Mouse (Mus musculus) myocyte (in vitro differentiated cells): Measurements from ENCODE around the gene Sbk2. TPM values are rescaled to one million over a fixed set of nuclear protein-coding genes. Genes with fewer than 3 reads are reported as not detected.

Experiments used
- H3K27me3 ChIP-seq: one replicate; pipeline ENCODE4 v1.6.1; 2011; ENCODE audit not compliant: control insufficient read depth, insufficient read depth, insufficient read length
- H3K36me3 ChIP-seq: one replicate; pipeline ENCODE4 v1.6.1; 2011; ENCODE audit not compliant: control insufficient read depth, insufficient read depth
- H3K4me2 ChIP-seq: one replicate; pipeline ENCODE4 v1.6.1; 2011; ENCODE audit warnings: low read depth, control low read depth
- H3K4me3 ChIP-seq: one replicate; pipeline ENCODE4 v1.5.1; 2011; ENCODE audit warnings: mild to moderate bottlenecking, control low read depth, moderate library complexity
- H3K79me2 ChIP-seq: one replicate; pipeline ENCODE4 v1.6.1; 2011; ENCODE audit not compliant: control insufficient read depth, insufficient read depth
- H3ac ChIP-seq: one replicate; pipeline ENCODE4 v1.6.1; 2011; ENCODE audit not compliant: control insufficient read depth, insufficient read length
- CEBPB ChIP-seq: IDR thresholded peaks from 2 replicates; pipeline ENCODE4 v1.6.1; 2011; ENCODE audit warnings: mild to moderate bottlenecking, moderate library complexity; ENCODE audit not compliant: poor library complexity, insufficient read depth, severe bottlenecking
- E2F4 ChIP-seq: IDR thresholded peaks from one replicate; pipeline ENCODE4 v1.6.1; 2011; ENCODE audit warnings: mild to moderate bottlenecking, control low read depth, moderate library complexity; ENCODE audit not compliant: insufficient read depth
- MAX ChIP-seq: IDR thresholded peaks from one replicate; pipeline ENCODE4 v1.6.1; 2011; ENCODE audit warnings: low read depth, mild to moderate bottlenecking, control low read depth
- MYOD1 ChIP-seq, 3 experiments: IDR thresholded peaks; one replicate each; pipeline ENCODE4 v1.6.1; 2011; ENCODE audit warnings: control low read depth in 2 of 3, low read depth in 2 of 3, mild to moderate bottlenecking in 2 of 3, moderate library complexity in 1 of 3; ENCODE audit not compliant: insufficient read length in 2 of 3, control insufficient read depth in 1 of 3
- MYOG ChIP-seq, 3 experiments: IDR thresholded peaks; one replicate each; pipeline ENCODE4 v1.6.1; 2011; ENCODE audit warnings: control low read depth in 2 of 3, low read depth in 2 of 3, mild to moderate bottlenecking in 2 of 3; ENCODE audit not compliant: insufficient read length in 2 of 3, control insufficient read depth in 1 of 3, insufficient read depth in 1 of 3
- POLR2A ChIP-seq: IDR thresholded peaks from one replicate; pipeline ENCODE4 v1.6.1; 2011; ENCODE audit warnings: low read depth, mild to moderate bottlenecking, control low read depth, moderate library complexity; ENCODE audit not compliant: insufficient read length
- POLR2AphosphoS2 ChIP-seq: IDR thresholded peaks from one replicate; pipeline ENCODE4 v1.6.1; 2011; ENCODE audit warnings: low read depth, control low read depth; ENCODE audit not compliant: insufficient read length
- REST ChIP-seq: IDR thresholded peaks from one replicate; pipeline ENCODE4 v1.6.1; 2011; ENCODE audit warnings: mild to moderate bottlenecking, control low read depth, moderate library complexity; ENCODE audit not compliant: insufficient read depth, insufficient read length
- SRF ChIP-seq: IDR thresholded peaks from one replicate; pipeline ENCODE4 v1.6.1; 2011; ENCODE audit warnings: low read depth; ENCODE audit not compliant: control insufficient read depth, insufficient read length
- TCF12 ChIP-seq: IDR thresholded peaks from one replicate; pipeline ENCODE4 v1.6.1; 2011; ENCODE audit warnings: mild to moderate bottlenecking, control low read depth; ENCODE audit not compliant: poor library complexity, insufficient read depth, severe bottlenecking
- TCF3 ChIP-seq: IDR thresholded peaks from one replicate; pipeline ENCODE4 v1.6.1; 2011; ENCODE audit warnings: low read depth, control low read depth; ENCODE audit not compliant: insufficient read length
- USF1 ChIP-seq: IDR thresholded peaks from one replicate; pipeline ENCODE4 v1.6.1; 2011; ENCODE audit warnings: low read depth, mild to moderate bottlenecking, control low read depth, moderate library complexity
- polyA plus RNA-seq: library from polyadenylated mRNA; unstranded; fragments of >200 nt; fragmentation: generic; extraction: Trizol; gene quantifications from one replicate; pipeline ENCODE4 v1.2.1, GENCODE M21; 2012; ENCODE audit warnings: missing spikeins

The Sbk2 gene
- polyA plus RNA-seq, 1 experiment: 7.1 TPM

GRCm38 (mm10) chr7:4950561-4951342, 13.5 kb downstream of the Sbk2 start:
- TF ChIP-seq POLR2A: no peak
- TF ChIP-seq MAX: no peak
- no peak for TF ChIP-seq TCF12
- no peak for TF ChIP-seq E2F4
- TF ChIP-seq USF1: peak; percentile 58
- TF ChIP-seq SRF: no peak
- Histone ChIP-seq H3K4me3 (no peak overlapping the region), H3K4me2 (peak overlapping the region; percentile 21), H3K27me3 (peaks cover 9% of the 10 kb centered on the region), H3K79me2 (no peaks in the 10 kb centered on the region), H3K36me3 (no peaks in the 10 kb centered on the region), H3ac (no peak overlapping the region)

- Histone ChIP-seq H3K79me2 (no peaks in the 10 kb centered on the region), H3K4me3 (no peak overlapping the region), H3K4me2 (no peak overlapping the region), H3K27me3 (peaks cover 6% of the 10 kb centered on the region), H3K36me3 (no peaks in the 10 kb centered on the region), H3ac (no peak overlapping the region)
- TF ChIP-seq POLR2A: no peak
- no peak for TF ChIP-seq REST
- no peak for TF ChIP-seq TCF3
- TF ChIP-seq POLR2AphosphoS2: no peak
- no peak for TF ChIP-seq CEBPB
- TF ChIP-seq MYOG (IDR thresholded peaks at IDR 0.05; ENCODE audit: control insufficient read depth in 1 of 3, insufficient read depth in 1 of 3, insufficient read length in 2 of 3, low read depth in 2 of 3): no peak
- no peak for TF ChIP-seq MYOD1 (IDR thresholded peaks at IDR 0.05; ENCODE audit: control insufficient read depth in 1 of 3, insufficient read length in 2 of 3, low read depth in 2 of 3)
- no peak for TF ChIP-seq E2F4
- no peak for TF ChIP-seq TCF12
- no peak for TF ChIP-seq SRF
- TF ChIP-seq USF1: no peak
- no peak for TF ChIP-seq MAX
These were observed 15.8 kb downstream of the Sbk2 start for GRCm38 (mm10) chr7:4948386-4948785.

- no peaks in the 10 kb centered on the region for H3K79me2 ChIP-seq
- no peak overlapping the region for H3ac ChIP-seq
- no peak overlapping the region for H3K4me3 ChIP-seq
- TF ChIP-seq E2F4 (no peak), MYOD1 (IDR thresholded peaks at IDR 0.05; ENCODE audit: control insufficient read depth in 1 of 3, insufficient read length in 2 of 3, low read depth in 2 of 3) (peak in 1 of 3 experiments; percentile 81), MYOG (IDR thresholded peaks at IDR 0.05; ENCODE audit: control insufficient read depth in 1 of 3, insufficient read depth in 1 of 3, insufficient read length in 2 of 3, low read depth in 2 of 3) (peak; percentile 23 to 69 (median 60))
- no peaks in the 10 kb centered on the region for H3K36me3 ChIP-seq
- no peak overlapping the region for H3K4me2 ChIP-seq
- peaks cover under 1% of the 10 kb centered on the region for H3K27me3 ChIP-seq
These were observed 16.4 kb downstream of the Sbk2 start for GRCm38 (mm10) chr7:4947855-4948254.

GRCm38 (mm10) chr7:4943223-4943815, 20.9 kb downstream of the Sbk2 start:
- H3K27me3 ChIP-seq: no peaks in the 10 kb centered on the region
- H3K4me2 ChIP-seq: peak overlapping the region; percentile 67
- H3K79me2 ChIP-seq: no peaks in the 10 kb centered on the region
- TF ChIP-seq POLR2A: no peak
- TF ChIP-seq POLR2AphosphoS2: no peak
- TF ChIP-seq REST: no peak
- TF ChIP-seq TCF12: no peak
- no peak for TF ChIP-seq USF1
- no peak for TF ChIP-seq E2F4
- TF ChIP-seq MYOG (IDR thresholded peaks at IDR 0.05; ENCODE audit: control insufficient read depth in 1 of 3, insufficient read depth in 1 of 3, insufficient read length in 2 of 3, low read depth in 2 of 3): no peak
- TF ChIP-seq MYOD1 (IDR thresholded peaks at IDR 0.05; ENCODE audit: control insufficient read depth in 1 of 3, insufficient read length in 2 of 3, low read depth in 2 of 3): no peak
- TF ChIP-seq MAX: no peak
- TF ChIP-seq TCF3: no peak
- TF ChIP-seq SRF: no peak
- no peak for TF ChIP-seq CEBPB
- no peak overlapping the region for H3ac ChIP-seq
- H3K4me3 ChIP-seq: no peak overlapping the region
- no peaks in the 10 kb centered on the region for H3K36me3 ChIP-seq

GRCm38 (mm10) chr7:4942673-4943072, 21.5 kb downstream of the Sbk2 start:
- Histone ChIP-seq H3K79me2 (no peaks in the 10 kb centered on the region), H3K27me3 (no peaks in the 10 kb centered on the region), H3K36me3 (no peaks in the 10 kb centered on the region), H3K4me2 (no peak overlapping the region), H3ac (no peak overlapping the region), H3K4me3 (no peak overlapping the region)
- TF ChIP-seq E2F4 (no peak), TCF12 (no peak), CEBPB (no peak), POLR2AphosphoS2 (no peak)
